Mouse (Mus musculus) left cerebral cortex, postnatal 4 days (tissue): Measurements from ENCODE around the gene Npy4r. TPM values are rescaled to one million over a fixed set of nuclear protein-coding genes. Genes with fewer than 3 reads are reported as not detected.

Source experiments
- DNase-seq: peaks from one replicate; pipeline ENCODE4 v3.0.0-alpha.2; 2022
- intact Hi-C: fragments of 180-260 bp; cut with DNase I; formaldehyde crosslinking; loops from one replicate; pipeline ENCODE4 v1.15.1; 2025
- total RNA-seq, 2 experiments: library from RNA; stranded (reverse); gene quantifications; 2 replicates each; pipeline ENCODE4 v1.2.3; 2021

Gene Npy4r
- total RNA-seq = under 1 TPM in 1 of 2 experiments, not detected in 1; 0.16 TPM

- intact Hi-C loops = no loop called here
- peak; percentile 10 for DNase-seq
These were observed at the start of gene Npy4r for GRCm38 (mm10) chr14:34152342-34152741. Npy4r (minus strand) TSS chr14:34152489.

DNA sequence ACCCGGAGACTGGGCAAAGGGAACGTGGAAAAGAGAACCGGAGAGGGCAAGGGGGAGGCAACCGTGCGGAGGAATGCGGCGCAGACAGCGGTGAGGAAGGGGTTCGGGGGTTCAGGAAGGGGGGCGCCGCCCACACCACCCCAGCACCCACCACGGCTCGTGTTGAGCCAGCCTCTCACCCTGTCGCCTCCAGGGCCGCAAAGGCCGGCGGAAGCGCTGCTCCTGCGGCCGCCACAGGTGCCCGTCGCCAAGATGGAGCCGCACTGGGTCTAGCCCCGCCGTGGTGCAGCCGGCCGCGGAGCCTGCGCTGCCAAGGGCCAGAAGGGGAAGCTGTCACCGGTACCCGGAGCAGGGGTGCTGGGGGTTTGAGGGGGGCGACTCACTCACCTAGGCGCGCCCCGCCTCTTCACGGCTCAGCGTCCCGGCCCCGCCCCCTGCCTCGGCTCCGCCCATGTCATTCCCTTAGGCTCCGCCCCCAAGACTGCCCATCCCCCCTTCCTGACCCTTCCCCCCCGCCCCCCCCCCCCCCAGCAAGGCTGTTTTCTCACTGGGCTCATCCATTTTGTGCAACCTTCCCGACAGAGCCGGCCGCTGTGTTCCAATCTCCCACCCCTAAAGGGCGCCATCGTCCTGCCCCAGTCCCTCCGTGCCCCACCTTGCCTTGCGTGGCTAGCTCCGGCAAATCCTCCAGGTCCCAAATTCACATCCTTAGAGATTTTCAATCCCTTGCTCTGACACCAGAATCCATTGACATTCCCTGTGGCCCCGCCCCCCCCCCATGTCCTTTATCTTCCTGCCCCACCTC lies 49.1 kb upstream of the Npy4r start, which contains the start of gene Gprin2:
Gene Gprin2, minus strand, starts transcription at position 423 of the 805 bp plus-strand sequence.
- intact Hi-C loops = no loop called here
- peak; percentile 66 for DNase-seq

- DNase-seq = peak; percentile 63
- intact Hi-C loops = no loop called here
These were observed 48.5 kb upstream of the Npy4r start for GRCm38 (mm10) chr14:34200738-34201230.

GRCm38 (mm10) chr14:34196706-34197105 lies 44.4 kb upstream of the Npy4r start:
- no peak for DNase-seq
- intact Hi-C loops = no loop called here

- intact Hi-C loops = no loop called here
- DNase-seq = peak; percentile 41
These were observed 43.2 kb upstream of the Npy4r start for GRCm38 (mm10) chr14:34195466-34195865.

GRCm38 (mm10) chr14:34193879-34194278 lies 41.6 kb upstream of the Npy4r start:
- intact Hi-C loops = no loop called here

DNA sequence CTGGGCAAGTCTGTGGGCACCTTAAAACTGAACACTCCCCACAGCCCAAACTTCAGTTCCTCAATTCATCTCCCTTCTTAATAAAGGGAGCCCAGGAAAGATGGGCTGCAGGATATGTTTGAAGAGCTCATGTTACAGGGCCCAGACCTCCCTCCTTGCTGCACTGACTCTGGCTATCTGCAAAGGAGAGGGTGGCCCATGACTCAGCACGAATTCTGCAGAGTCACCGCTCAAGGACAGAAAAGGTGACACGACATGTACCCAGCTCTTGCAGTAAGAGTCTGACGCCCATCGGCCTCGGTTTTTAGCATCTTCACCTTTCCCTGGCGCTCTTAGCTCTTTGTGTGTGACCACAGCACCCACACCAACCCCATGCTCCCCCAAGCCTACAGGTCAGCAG lies 38.1 kb upstream of the Npy4r start:
- DNase-seq = no peak
- intact Hi-C loops = no loop called here

More at GRCm38 (mm10) chr14:34193879-34194278, 41.6 kb upstream of the Npy4r start:
- no peak for DNase-seq

DNA sequence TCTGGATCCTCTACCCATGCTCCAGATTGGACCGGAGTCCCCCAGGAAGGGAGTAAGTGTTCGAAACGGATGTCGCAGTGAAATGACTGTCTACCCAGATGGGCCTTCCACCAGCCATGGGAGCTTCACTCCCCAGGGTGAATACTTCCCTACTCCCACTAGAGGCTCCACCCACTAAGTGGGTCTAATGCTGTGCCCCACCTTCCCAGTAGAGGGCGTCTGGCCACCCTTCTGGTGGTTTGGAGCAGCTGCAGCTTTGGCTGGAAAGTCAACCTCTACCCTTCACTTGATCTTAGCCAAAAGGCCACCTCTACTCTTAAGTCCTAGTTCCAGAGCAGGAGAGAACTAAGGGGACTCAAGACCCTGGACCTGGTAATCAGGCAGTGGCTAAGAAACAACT lies 36.3 kb upstream of the Npy4r start:
- DNase-seq = peak; percentile 56
- intact Hi-C loops = no loop called here

- no peak for DNase-seq
- intact Hi-C loops = no loop called here
These were observed 30.8 kb upstream of the Npy4r start for GRCm38 (mm10) chr14:34183101-34183500.

GRCm38 (mm10) chr14:34179351-34179750 lies 27.1 kb upstream of the Npy4r start:
- DNase-seq = no peak
- intact Hi-C loops = no loop called here

DNA sequence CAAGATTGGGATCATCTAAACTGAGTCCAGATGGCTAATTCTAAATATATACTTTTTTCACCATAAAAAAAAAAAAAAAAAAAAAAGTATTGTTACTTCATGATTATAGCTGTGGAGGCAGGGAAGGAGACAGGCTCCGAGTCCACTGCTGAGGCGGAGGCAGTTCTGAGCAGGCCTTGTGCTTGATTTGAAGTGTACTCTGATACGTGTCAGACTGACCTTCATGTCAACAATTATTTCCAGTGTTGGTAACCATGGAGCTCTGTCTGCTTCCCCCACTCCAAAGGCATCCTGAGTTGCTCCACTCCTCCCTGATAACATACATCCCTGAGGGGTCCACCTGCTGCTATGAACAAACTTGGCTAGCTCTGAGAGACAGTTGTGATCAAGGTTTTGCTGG lies 18.8 kb upstream of the Npy4r start:
- intact Hi-C loops = no loop called here
- no peak for DNase-seq

GRCm38 (mm10) chr14:34155752-34156151 lies 3.5 kb upstream of the Npy4r start:
- no peak for DNase-seq
- intact Hi-C loops = no loop called here

GRCm38 (mm10) chr14:34154601-34155337 lies 2.5 kb upstream of the Npy4r start:
- peak; percentile 68 for DNase-seq
- intact Hi-C loops = no loop called here

DNA sequence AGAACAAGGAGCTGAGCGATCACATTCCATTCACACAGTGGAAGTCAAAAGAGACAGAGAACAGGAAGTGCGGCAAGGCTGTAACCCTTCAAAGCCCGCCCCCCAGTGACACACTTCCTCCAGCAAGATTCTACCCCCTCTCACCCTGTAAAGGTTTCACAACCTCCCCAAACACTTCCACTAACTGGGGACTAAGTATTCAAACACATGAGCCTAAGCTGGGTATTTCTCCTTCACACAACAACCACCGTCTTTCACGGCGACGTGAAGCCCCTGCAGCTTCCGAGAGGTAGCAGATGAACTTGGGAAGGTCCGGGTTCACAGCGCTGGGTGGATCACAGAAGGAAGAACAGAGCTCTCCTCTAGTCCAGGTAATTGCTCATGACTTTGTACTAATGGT lies 9.4 kb downstream of the Npy4r start:
- DNase-seq = no peak
- intact Hi-C loops = no loop called here

DNA sequence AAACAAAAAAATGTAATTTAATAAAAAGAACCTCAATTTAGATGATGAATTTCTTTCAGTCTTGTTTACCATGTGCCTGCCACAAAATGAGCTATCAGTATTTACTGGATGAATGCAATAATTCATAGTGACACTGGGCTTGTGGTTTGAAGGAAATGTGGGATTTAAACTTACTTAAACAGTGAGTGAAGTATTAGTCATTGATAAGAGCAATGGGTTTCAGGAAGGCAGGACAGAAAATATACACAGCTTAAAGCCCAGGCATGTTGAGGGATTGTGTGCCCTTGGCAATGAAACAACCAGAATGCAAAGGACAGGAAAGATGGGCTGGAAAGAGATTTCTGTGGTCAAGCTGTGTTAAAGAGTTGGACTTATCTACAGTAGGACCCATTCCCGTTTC lies 10.0 kb downstream of the Npy4r start:
- intact Hi-C loops = no loop called here
- no peak for DNase-seq

GRCm38 (mm10) chr14:34139671-34140664 lies 12.3 kb downstream of the Npy4r start:
- intact Hi-C loops = no loop called here
- DNase-seq = no peak

- DNase-seq = no peak
- intact Hi-C loops = no loop called here
These were observed 16.9 kb downstream of the Npy4r start for GRCm38 (mm10) chr14:34135391-34135790.

- intact Hi-C loops = no loop called here
- no peak for DNase-seq
These were observed 21.1 kb downstream of the Npy4r start for GRCm38 (mm10) chr14:34131216-34131615.

DNA sequence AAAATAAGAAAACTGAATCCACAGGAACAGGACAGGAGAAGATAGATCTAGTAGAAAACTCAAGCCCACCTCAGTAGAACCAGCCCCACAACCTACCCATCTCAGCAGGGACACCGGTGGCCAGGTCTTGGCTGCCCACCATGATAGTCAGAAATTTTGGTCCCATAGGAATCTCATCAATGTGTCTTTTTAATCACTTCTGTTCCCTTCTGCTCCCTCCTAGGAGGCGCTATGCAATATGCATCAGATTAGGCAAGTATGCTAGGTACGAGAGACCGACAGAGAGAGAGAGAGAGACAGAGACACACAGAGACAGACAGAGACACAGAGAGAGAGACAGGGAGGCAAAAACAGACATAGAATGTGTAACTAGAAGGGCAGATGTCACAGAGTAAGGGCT lies 30.6 kb downstream of the Npy4r start:
- no peak for DNase-seq
- intact Hi-C loops = no loop called here

GRCm38 (mm10) chr14:34120923-34121351 lies 31.4 kb downstream of the Npy4r start:
- no peak for DNase-seq
- intact Hi-C loops = no loop called here
